Mouse (Mus musculus) cerebellum, adult (tissue): ENCODE data around the gene Lrfn4.

Source experiments
- ATAC-seq: cut with Nextera tagmentation; 2 replicates; pipeline ENCODE4 v1.9.2; 2017; ENCODE audit warnings: mild to moderate bottlenecking, moderate library complexity, mixed read lengths; ENCODE audit not compliant: insufficient number of reproducible peaks, low FRiP score, low TSS enrichment

Gene Lrfn4

DNA sequence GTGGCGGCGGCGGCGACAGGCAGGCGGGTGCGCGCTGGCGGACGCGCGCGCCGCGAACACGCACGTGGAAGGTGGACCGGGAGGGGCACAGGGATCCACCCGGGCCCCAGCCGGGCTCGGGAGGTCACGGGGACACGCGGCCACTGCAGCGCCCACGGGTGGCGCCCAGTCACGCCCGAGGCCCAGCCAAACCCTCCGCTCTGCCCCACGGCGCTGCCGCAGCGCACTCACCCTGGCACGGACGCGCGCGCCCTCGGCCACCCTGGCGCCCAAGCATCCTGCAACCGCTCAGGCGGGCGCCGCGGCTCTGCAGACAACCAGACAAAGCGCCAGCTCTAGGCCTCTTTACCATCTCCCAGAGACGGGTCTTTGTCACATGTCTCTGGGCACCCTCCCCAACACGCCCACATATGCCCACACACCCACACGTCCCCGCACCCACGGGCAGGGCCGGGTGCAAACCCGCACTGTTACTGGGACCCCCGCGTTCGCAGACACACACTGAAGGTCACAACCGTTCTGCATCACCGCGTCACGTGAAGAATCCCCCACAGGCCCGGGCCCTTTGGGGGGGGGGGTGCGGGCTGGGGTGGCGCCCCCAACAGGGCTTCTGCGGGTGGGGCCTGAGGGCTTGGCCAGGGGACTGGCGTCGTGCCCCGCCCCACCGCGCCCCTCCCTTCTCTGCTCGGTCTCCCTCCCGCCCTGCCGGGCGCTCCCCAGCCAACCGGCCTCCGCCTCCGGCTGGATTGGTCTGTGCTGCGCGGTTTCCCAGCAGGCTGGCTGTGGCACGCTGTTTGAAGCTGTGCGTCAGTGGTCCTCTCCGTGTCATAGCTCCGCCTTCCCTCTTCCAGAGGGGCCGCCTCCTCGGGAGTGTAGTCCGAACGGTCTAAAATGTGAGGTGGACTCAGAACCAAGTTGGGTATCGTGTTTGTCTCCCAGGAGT is at the start of gene Lrfn4:
Lrfn4 (minus strand) TSS at position 517 of the 943 bp plus-strand sequence.
- ATAC-seq = peak; percentile 65

DNA sequence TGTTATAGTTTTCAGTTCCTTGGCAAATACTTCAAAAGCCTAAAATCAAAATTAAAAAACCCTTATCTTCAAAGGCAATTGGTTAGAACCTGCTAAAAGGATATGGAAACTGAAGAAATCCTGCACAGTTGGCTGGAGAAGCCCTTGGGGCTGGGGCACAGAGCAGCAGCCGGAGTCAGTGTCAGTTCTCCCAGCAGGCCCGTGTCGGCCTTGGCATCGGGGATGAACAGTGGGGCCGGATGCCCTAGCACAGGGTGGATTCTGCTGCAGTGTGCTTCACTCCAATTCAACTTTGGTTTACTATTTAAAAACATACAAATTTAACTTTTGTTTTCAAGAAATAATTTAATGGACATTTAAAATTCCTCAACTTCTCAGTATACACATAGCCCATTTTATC is 42.7 kb upstream of the Lrfn4 start:
- ATAC-seq = no peak; the same call in 1 of the 2 replicates

DNA sequence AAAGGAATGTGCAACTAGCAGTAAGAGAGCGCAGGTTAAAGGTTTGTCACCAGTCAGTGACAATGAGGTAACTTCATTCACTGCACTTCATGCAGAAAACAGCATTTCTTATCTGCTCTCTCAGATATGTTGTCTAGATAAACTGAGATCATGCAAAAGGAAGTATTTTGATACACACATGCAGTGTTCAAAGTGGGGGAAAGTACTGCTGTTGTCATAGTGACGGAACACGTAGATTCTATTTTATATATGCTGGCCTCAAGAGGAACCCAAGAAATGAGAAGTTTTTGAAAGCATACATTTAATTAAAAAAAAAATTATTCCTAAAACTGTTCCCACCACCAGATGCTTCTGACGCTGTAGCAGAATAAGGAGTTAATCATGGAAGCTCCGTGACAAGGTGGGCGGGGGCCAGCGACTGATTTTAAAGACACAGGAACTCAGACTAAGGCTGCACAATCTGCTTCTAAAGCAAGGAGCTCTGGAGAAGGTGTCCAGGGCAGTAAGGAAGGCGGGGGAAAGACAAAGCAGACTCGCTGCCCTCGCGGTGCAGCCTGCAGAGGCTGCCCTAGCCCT is 31.5 kb upstream of the Lrfn4 start:
- no peak for ATAC-seq

DNA sequence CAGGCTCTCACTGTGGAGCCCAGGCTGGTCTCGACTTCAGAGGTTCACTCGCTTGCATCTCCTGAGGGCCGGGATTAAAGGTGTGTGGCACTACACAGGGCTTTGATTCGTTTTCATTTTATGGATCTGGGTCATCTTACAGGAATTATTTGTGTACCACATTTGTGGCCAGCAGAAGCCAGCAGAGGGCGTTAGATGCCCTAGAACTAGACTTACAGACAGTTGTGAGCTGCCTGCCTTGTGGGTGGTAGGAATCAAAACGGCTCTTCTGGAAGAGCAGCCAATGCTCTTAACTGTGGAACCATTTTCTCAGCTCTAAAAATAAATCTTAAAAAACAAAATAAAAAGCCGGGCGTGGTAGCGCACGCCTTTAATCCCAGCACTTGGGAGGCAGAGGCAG is 28.8 kb upstream of the Lrfn4 start:
- peak; percentile 31; the same call in 1 of the 2 replicates for ATAC-seq

DNA sequence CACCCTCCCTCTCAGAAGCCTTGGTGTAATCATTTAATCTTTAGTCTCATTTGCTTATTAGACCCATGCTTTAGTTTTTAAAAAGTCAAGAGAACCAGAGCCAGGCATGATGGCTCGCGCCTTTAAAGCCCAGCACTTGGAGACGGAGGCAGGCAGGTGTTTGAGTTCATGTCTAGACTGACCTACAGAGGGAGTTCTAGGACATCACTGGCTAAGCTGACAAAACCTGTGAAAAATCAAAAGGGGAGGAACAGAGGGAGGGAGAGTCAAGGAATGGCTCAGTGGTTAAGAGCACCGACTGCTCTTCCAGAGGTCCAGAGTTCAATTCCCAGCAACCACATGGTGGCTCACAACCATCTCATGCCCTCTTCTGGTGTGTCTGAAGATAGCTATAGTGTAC is 20.5 kb upstream of the Lrfn4 start:
- no peak for ATAC-seq

DNA sequence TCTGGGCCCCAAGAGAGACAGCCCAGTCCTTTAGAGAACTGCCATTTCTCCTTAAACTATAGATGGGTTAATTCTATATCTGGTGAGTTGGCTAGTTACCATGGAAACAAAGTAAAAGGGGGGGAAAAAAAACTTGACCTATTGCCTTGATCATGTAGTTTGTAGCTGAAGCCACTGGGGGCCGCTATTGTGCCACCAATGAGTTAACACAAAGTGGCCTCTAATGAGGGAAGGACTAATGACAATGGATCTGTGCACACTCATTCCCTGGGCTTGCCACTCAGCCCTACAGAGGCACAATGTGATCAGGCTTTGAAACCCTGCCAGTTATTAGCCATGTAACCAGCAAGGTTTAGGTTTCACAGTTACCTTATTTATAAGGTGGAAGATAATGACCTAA is 13.4 kb upstream of the Lrfn4 start:
- ATAC-seq = no peak

DNA sequence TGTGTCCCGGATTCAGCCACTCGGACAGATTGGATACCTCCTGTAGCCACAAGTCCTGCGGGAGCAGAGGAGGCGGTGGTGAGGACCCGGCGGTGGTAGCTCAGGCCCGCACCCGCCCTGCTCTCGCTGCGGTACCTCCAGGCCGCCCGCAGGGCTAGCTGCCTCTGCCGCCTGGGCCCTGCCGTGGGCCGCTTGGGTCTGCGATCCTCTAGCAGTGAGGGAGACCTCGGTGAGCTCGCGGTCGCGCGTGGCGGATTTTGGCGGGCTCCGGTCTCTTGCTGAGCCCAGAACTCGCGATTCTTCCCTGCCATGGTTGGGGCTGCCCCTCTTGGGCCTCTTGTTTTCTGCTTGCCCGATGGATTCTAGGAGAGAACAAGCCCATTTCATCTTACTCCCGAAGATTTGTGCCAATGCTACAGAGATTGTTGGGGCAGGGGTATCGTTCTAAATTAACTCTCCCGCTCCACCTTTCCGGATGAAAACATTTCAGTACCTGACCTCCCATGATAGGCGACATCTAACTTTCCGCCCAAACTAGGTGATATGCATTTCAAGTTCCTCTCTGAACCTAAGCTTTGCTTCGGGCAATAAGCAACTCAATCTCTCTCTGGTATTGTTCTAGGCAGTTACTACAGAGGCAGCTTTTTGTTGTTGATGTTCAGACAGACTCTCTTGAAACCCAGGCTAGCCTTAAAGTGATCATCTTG is 10.5 kb upstream of the Lrfn4 start:
- peak; percentile 26; the same call in 1 of the 2 replicates for ATAC-seq

DNA sequence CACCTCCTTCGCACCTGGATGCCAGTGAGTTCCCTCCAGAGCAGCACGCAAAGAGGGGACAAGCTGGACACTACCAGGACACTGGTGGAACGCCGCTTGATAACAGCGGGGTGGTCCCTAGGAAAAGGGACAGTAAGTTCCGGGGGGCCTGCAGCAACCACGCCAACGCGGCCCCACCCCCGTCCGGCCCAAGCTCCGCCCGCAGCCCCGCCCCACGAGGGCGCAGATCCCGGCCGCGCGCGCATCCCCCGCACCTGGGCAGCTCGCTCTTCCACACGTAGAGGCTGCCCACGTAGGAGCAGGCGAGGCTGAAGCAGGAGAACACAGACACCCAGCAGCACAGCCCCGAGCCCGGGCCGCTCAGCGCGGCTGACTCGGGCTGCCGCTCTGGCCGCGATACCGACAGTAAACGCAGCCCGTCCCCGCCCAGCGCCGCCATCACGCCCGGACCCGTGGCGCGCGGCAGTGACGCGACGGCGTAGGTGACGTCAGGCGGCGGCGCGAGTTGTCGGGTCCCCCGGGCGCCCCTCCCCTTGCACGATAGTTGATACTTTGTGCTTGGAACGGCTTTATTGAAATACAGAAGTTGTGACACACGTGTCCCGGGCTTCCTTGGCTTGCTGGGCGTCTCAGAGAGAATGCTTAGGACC is 9.8 kb upstream of the Lrfn4 start, which contains the start of gene Rce1:
Rce1 (minus strand) TSS at position 463 of the 650 bp plus-strand sequence.
- peak; percentile 63; the same call in 1 of the 2 replicates for ATAC-seq

DNA sequence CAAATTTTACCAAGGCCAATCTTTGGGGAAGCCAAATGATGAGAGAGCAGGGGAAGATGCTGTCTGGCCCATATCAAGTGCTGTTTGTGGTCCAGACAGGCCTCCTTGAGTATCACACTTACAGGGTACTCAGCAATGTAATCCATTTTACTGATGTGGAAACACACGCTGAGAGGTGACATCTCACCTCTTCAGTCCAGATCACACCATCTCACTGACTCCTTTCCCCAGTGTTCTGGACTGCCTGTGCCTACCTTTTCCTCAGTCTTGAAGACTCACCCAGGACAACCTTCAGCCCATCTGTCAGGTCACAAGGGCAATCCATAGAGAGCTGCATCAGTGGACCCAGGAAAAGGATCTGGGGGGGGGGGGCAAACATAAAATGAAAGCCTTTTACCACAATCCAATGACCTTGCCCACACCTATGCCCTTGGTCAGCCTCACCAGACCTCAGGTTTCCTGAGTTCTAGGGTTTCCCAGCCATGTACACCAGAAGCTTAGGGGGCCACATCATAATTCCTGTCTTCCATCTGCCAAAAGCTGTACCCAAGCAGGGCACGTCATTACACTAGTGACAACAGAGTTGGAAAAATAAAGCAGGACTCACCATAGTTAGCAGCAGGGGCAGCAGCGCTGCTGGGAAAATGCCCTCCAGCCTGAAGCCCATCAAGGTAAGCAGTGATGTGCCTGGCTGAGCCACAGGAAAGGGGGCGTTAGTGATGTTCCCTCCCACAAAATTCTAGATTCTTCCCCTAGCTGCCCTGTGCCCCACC is 9.1 kb upstream of the Lrfn4 start:
- no peak for ATAC-seq

DNA sequence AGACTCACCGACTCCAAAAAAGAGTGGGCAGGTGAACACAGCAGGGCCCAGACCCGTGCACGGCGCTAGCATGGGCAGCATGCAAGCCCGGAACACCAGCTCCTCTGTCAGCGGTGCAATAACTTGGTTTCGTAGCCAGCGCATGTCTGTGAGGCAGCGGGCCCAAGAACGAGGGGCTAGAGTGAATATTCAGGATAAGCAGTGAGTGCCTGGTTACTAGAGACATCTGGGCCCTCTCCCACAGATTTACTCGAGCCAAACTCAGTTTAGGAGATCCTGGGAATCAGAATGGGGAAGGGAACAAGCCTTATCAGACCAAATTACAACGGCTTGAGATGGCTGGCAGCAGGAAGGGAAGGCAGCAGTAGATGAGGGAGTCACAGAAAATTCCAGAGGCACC is 8.5 kb upstream of the Lrfn4 start:
- ATAC-seq = no peak

DNA sequence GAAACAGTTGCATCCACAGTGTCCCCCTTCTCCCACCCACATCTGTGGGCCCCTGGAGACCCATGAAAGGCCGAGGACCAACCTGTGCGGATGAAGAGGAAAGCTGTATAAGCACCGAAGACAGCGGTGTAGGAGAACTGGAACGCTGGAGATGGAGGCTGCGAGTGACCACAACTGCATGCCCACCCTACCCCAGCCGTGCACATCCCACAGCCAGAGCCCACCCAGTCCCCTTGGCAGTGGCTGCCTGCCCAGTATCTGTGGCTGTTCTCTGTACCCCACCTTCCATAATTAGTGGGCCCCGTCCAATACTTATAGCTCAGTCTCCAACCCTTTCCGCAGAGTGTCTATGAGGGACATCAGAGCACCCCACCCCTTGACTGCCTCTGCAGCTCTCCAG is 8.0 kb upstream of the Lrfn4 start:
- ATAC-seq = no peak

DNA sequence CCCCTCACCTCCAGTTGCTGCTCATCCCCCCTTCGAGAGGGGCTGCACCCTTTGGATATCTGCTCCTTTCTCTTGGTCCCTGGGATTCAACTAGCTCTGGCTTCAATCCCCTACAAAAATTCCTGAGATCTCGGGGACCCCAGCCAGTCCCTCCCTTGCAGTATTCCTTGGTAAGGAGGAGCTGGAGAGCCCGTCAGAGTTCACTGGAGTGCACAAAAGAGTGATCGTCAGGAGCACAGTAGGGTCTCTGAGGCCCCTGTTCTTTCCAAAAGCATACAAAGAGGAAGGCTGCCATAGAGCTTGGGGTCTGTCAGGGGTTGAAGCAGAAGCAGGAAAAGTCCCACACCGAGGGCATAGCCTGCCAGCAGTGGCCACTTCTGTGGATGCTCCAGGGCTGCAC is 7.3 kb upstream of the Lrfn4 start:
- ATAC-seq = no peak

DNA sequence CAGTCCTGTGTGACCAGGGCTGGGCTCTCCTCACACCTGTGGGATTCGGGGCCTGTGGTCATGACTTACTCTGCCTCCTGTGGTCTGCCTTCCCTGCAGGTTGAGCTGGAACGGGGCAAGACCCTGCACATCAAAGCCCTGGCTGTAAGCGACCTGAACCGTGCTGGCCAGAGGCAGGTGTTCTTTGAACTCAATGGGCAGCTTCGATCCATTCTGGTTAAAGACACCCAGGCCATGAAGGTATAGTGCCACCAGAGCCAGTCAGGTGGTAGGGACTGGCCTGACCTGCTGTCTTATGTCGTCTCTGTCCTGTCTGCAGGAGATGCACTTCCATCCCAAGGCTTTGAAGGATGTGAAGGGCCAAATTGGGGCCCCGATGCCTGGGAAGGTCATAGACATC is 5.3 kb upstream of the Lrfn4 start:
- ATAC-seq = no peak

DNA sequence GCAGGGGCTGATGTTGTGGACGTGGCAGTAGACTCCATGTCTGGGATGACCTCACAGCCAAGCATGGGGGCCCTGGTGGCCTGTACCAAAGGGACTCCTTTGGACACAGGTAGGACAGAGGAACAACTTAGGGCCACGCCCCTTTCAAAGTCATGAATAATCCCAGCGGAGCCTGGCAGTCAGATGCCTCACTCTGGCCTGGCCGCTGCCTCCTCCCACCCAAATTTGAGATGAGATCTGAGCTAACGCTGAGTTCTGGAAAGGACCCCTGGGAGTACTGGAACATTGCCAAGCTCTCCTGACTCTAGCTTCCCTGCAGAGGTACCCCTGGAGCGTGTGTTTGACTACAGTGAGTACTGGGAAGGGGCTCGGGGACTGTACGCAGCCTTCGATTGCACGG is 4.0 kb upstream of the Lrfn4 start:
- no peak for ATAC-seq

DNA sequence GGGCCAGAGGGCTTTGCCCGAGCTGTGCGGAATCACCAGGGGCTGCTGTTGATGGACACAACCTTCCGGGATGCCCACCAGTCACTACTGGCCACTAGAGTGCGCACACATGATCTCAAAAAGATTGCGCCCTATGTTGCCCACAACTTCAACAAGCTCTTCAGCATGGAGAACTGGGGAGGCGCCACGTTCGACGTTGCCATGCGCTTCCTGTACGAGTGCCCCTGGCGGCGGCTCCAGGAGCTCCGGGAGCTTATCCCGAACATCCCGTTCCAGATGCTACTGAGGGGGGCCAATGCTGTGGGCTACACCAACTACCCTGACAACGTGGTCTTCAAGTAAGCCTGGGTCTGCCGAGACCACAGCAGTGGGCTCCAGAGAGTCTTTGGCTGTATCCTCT is 2.7 kb upstream of the Lrfn4 start:
- ATAC-seq = no peak

DNA sequence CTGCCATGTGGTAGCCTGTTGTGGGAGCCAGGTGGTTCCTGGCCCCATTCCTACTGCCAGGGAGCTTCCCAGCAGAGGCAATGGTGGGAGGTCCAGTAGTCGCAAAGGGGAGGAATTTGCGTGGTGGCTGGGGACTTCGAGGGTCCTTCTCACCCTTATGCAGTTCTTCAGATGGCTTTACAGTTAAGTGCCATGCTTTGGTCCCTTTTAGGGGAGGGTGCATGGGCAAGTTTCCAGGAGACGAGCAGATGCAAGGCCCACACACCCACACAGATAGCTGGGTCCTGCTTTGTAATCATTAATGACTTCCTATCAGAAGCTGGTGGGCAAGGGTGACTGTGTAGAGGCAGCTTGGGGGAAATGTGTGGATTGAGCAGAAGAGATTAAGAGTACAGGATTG is 1.1 kb upstream of the Lrfn4 start:
- ATAC-seq = no peak

DNA sequence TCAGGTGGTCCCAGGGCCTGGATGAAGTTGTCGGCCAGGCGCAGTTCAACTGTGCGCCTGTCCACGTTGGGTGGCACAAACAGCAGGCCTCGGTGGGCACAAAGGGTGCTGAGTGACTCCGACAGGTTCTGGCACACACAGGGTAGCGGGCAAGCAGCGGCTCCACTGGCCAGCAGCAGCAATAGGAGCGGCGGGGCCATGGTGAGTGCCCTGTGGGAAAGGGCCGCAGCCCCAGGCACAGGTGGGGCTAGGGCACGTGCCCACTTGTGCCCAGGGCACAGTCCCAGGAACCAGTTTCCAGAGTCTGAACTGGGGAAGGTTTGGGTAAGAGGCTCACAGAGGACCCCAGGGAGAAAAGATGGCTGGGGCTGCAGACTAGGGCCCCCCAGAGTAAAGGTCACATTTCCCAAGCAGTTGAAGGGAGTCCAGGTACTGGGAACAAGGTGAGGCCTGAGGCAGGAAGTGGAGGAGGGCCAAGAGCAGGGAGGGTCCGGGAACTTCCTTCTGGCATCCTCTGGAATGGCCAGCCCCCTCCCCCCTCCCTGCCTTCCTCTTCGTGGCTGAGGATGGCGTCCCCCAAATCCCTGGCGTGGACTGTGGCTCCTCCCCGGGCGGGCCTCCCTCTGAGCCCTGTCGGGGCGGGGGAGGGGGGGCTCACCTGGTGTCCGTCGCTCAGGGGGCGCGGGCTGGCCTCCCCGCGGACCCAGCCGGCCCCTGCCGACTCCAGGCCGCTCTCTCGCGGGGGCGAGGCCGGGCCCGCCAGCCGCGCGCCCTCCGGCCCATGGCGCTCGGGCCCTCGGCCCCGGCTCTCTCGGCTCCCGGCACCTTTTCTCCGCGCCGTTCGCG is 939 bp downstream of the Lrfn4 start:
- peak; percentile 24; the same call in 1 of the 2 replicates for ATAC-seq

DNA sequence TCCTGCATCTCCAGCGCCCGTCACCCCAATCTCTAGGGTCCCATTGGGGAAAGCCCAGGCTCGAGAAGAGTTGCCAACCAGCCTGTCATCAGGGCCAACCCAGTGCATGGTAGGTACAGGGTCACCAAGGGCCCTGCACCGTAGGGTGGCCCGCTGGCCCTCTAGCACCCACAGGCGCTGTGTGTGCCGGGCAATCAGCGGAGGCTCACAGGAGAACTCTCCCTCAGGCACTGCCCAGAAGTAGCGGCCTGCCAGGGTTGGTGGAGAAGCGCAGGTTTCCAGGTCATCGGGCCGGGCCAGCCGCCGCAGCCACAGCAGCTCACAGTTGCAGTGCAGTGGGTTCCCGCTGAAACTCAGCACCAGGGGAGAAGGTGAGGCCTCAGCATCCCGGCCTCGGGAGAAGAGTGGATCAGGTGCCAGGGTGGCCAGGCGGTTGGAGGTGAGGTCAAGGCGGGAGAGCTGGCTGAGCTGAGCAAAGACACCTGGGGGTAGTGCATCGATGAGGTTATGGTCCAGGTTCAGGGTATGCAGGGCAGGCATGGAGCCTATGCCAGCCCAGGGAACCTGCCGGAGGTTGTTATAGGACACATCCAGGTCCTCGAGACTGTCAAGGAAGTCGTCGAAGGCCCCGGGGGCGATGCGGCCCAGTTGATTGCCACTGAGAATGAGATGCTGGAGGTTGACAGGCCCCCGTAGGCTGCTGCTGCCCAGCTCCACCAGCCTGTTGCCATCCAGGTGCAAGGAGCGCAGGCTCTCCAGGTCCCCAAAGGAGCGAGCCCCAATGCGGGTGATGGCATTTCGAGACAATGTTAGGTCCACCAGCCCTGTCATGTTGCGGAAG is 1.8 kb downstream of the Lrfn4 start:
- ATAC-seq = no peak
